Mouse (Mus musculus): ENCODE measurements around the gene Sacm1l. TPM values are rescaled to one million over a fixed set of nuclear protein-coding genes. Genes with fewer than 3 reads are reported as not detected.

Gene Sacm1l
- total RNA-seq, 4 experiments from 2014 or later = 29.5 to 36.0 (median 32.5) TPM

GRCm38 (mm10) chr9:123577360-123578192, 48.0 kb downstream of the Sacm1l start:
- DNase-seq (ENCODE audit: low spot score) = no peak

GRCm38 (mm10) chr9:123589240-123589910, 59.8 kb downstream of the Sacm1l start:
- no peak for DNase-seq (ENCODE audit: low spot score)

- DNase-seq (ENCODE audit: low spot score) = no peak
These were observed 65.6 kb downstream of the Sacm1l start for GRCm38 (mm10) chr9:123595194-123595593.

- no peak for DNase-seq (ENCODE audit: low spot score)
These were observed 67.4 kb downstream of the Sacm1l start for GRCm38 (mm10) chr9:123596910-123597309.

DNA sequence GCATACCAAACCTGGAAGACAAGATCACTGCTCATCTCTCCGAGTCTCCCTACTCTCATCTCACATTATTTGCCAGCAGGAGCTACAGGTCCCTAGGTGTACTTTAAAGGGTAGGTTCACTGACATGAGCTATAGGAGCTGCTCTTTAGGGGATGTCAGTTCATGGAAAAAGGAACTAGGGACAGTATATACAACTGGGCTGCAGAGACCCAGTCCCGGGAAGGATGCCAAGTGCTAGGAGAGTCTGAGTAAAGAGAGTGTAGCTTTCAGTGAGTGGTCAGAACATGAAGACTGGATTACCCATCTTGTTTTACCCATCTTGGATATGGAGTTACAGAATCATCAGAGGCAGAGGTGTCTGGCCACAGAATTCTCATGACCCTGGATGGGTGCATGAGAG, 67.8 kb downstream of the Sacm1l start:
- DNase-seq (ENCODE audit: low spot score) = no peak

DNA sequence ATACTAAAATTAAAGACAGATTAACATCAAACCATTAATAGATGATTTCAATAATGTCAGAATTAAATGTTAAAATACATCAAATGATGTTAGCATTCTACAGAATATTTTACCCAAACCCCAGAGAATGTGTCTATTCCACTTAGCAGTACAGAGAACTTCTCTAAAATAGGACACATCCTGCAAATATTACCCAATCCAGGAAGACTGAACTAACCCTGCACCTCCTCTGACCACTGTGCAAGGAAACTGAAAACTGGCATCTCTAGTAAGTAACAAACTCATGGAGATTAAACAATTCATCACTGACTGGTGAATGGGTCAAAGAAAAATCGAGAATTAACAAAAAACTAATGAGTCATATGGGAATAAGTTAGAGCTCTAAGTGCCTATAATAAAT, 72.0 kb downstream of the Sacm1l start:
- no peak for DNase-seq (ENCODE audit: low spot score)

GRCm38 (mm10) chr9:123620311-123621098, 90.9 kb downstream of the Sacm1l start:
- no peak for DNase-seq (ENCODE audit: low spot score)

GRCm38 (mm10) chr9:123624741-123625140, 95.2 kb downstream of the Sacm1l start:
- DNase-seq (ENCODE audit: low spot score) = no peak

DNA sequence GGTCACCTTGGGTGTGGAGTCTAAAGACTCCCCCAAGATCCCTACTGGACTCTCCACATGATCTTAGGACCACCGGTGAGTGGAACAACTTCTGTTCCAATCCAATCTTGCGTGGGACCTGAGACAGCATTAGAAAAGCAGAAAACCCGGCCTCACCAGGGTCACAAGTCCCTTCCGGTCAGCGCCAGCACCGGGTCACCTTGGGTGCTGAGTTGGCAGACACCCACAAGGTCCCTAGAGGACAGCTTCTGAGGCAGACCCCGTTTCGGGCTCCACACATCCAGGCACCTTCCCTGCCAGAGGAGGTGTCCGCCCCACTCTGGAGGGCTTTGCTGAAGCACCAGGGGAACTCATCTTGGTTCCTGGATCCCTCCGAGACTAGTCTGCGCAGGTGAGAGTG, 96.3 kb downstream of the Sacm1l start:
- DNase-seq (ENCODE audit: low spot score) = no peak

DNA sequence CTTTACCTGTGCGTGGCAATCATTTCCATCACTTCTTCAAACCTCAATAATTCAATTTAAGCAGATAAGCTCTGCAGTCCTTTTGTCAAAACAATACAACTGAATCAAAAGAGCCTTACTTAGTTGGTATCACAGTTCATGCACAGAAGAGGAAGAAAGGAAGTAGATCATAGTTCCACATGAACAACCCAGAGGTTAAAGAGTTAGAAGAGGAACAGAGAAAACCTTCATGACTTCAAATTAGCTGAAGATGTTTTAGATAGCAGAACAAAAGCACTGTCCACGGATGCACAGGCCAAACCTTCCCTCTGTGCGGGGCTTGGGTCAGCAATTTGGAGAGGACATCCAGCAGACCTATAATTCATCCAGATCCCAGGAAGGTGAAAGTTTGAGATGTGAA, 102.1 kb downstream of the Sacm1l start:
- DNase-seq (ENCODE audit: low spot score) = no peak

GRCm38 (mm10) chr9:123632281-123632680, 102.7 kb downstream of the Sacm1l start, which contains the start of gene Slc6a20b:
Gene Slc6a20b (minus strand): TSS chr9:123632565.
- DNase-seq (ENCODE audit: low spot score) = no peak

- no peak for DNase-seq (ENCODE audit: low spot score)
These were observed 103.4 kb downstream of the Sacm1l start for GRCm38 (mm10) chr9:123632993-123633392.

- no peak for DNase-seq (ENCODE audit: low spot score)
These were observed 107.2 kb downstream of the Sacm1l start for GRCm38 (mm10) chr9:123636771-123637170.

DNA sequence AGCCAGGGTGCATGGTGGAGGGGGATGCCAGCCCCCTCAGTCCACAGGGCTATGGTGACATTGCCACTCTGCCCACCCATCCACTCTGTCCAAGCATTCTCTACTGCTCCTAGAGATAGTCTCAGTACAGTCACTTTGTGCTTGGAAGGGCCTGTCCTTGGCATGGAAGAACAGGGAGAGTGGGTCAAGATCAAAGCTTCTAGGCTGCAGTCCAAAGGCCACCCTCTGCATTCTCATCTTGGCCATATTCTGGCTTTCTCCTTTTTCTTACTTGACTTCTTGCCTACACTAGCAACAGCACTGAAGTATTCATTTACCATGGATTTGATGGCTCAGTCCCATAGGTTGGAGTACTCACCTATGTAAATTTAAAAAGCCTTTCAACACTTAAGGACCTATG, 108.7 kb downstream of the Sacm1l start:
- DNase-seq (ENCODE audit: low spot score) = no peak

GRCm38 (mm10) chr9:123638668-123639089, 109.1 kb downstream of the Sacm1l start:
- peak; percentile 17 for DNase-seq (ENCODE audit: low spot score)

- DNase-seq (ENCODE audit: low spot score) = no peak
These were observed 110.5 kb downstream of the Sacm1l start for GRCm38 (mm10) chr9:123640106-123640505.

Other genes with a start within 250 kb of the Sacm1l start
- gene Lars2, start 162.8 kb upstream of the Sacm1l start, total RNA-seq (2022) = 100 to 1,000 TPM in 1 of 4 experiments, 10 to 100 TPM in 3; 34.5 to 140 (median 60.6) TPM
- 10 to 100 TPM; 34.0 to 52.2 (median 36.9) TPM for gene Limd1, start 51.1 kb upstream of the Sacm1l start, total RNA-seq (2022)
- gene Slc6a20b, start 102.8 kb downstream of the Sacm1l start, total RNA-seq (2022) = not detected
- gene Ccr9, start 148.7 kb downstream of the Sacm1l start, total RNA-seq (2022) = under 1 TPM in 1 of 4 experiments, not detected in 3; 0.23 TPM
- not detected for gene Slc6a20a, start 149.1 kb downstream of the Sacm1l start, total RNA-seq (2022)
- gene Lztfl1, start 187.9 kb downstream of the Sacm1l start, total RNA-seq (2022) = 10 to 100 TPM; 38.8 to 45.6 (median 42.2) TPM